Mouse (Mus musculus): ENCODE results near the gene Fam234b. TPM values are rescaled to one million over a fixed set of nuclear protein-coding genes. Genes with fewer than 3 reads are reported as not detected.

Fam234b gene
- polyA plus RNA-seq, 1 experiment, result 1.1 TPM

DNA sequence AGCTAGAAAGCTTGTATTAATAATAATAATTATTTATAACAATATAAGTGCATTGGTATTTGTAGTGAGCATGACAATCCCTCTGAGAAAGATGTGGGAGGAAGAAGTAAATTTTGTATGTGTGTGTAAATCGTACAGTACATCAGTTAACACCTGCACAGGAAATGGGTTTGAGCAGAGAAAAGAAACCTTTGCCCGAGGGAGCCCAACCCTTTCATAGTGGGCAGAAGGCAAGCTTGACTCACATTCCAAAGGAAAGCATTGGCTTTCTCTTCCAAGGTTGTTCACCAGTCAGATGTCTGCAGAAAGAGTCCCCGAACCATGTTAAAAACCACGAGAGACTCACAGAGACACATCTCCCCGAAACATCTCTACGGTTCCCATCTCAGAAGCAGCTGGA lies 75.3 kb downstream of the Fam234b start:
- TF ChIP-seq FLI1 (IDR thresholded peaks at IDR 0.05; ENCODE audit: low read length), result no peak
- no peak for TF ChIP-seq GATA1 (IDR thresholded peaks at IDR 0.05; ENCODE audit: borderline replicate concordance, low read length)
- H3K27me3 ChIP-seq (replicated peaks), result peaks cover 18% of the 10 kb centered on the region
- H3K4me3 ChIP-seq (replicated peaks), result no peak overlapping the region
- no peaks in the 10 kb centered on the region for H3K36me3 ChIP-seq (replicated peaks; ENCODE audit: low read length)
- no peaks in the 10 kb centered on the region for H3K9me3 ChIP-seq
- H3K4me1 ChIP-seq, result peaks cover 14% of the 10 kb centered on the region

DNA sequence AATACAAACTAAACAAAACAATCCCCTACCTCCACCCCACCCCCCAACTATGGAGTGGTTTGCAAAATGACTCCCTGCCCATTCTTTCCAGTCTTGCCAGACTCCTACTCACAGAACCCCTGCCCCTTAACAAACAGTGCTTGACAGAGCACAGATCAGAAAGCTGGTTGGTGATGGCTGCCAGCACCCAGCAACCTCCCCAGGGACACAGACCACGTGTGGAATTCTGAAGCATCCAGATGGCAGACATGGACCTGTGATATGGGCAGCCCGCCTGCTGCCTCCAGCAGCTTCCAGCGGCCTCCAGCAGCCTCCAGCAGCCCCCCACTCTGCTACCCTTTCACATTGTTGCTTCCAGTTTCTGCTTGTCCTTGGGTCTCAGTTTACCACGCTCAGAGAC lies 77.5 kb downstream of the Fam234b start:
- TF ChIP-seq GATA1 (IDR thresholded peaks at IDR 0.05; ENCODE audit: borderline replicate concordance, low read length) (no peak), FLI1 (IDR thresholded peaks at IDR 0.05; ENCODE audit: low read length) (no peak)
- peaks cover 27% of the 10 kb centered on the region for H3K27me3 ChIP-seq (replicated peaks)
- H3K9me3 ChIP-seq, result no peaks in the 10 kb centered on the region
- peaks cover 10% of the 10 kb centered on the region for H3K4me1 ChIP-seq
- no peak overlapping the region for H3K4me3 ChIP-seq (replicated peaks)
- no peaks in the 10 kb centered on the region for H3K36me3 ChIP-seq (replicated peaks; ENCODE audit: low read length)

DNA sequence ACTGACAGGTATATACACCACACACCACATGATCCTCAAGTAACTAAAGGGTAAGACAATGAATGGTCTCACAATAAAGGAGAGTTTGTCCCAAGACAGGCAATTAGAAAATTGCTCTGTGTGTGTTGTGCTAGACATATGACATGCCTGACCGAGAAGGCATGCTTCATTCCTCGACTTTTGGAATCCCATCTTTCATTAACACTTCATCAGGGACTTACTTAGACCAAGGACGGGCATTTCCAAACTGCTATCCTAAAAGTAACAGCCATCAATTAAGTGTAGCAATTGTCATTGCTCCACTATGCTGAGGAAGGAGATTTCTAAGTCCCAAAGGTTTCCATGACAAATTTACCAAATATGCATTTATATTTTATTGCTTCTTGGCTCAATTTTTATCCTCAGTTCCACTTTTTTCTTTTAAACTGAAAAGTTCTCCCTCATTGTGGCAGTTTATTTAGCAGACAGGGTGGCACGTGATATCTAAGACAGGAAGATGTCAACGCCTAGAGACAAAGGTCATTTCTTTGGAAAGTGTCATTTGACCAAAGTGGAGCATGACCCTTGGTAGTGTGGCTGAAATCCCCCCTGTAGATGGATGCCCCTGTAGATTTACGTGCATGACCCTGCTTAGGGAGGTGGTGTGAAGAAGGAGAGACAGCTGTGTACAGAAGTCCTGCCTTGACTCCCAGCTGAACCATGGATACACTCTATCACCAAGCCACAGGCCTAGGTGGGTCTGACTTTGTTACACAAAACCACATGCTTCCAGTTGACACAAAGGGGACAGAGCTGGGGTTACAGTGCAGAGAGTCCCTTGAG lies 78.9 kb downstream of the Fam234b start:
- H3K4me3 ChIP-seq (replicated peaks), result no peak overlapping the region
- H3K27me3 ChIP-seq (replicated peaks), result peaks cover 23% of the 10 kb centered on the region
- H3K9me3 ChIP-seq, result no peaks in the 10 kb centered on the region
- no peaks in the 10 kb centered on the region for H3K36me3 ChIP-seq (replicated peaks; ENCODE audit: low read length)
- TF ChIP-seq FLI1 (IDR thresholded peaks at IDR 0.05; ENCODE audit: low read length), result no peak
- no peak for TF ChIP-seq GATA1 (IDR thresholded peaks at IDR 0.05; ENCODE audit: borderline replicate concordance, low read length)
- peaks cover 10% of the 10 kb centered on the region for H3K4me1 ChIP-seq

DNA sequence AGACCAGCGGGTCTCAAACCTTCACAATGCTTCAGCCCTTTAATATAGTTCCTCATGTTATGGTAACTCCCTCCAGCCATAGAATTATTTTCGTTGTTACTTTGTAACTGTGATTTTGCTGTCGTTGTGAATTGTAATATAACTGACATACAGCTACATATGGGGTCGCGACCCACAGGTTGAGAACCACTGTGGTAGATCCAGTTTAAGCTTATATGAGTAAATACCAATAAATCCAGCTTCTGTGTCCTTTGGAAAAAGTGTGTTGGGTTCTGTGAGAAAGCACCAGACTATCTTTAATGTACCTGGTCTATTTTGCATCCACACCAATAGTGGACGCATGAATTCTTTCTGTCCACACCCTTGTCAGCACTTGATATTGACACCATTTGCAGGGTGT lies 80.5 kb downstream of the Fam234b start:
- H3K27me3 ChIP-seq (replicated peaks), result peaks cover 23% of the 10 kb centered on the region
- H3K4me3 ChIP-seq (replicated peaks), result no peak overlapping the region
- no peaks in the 10 kb centered on the region for H3K9me3 ChIP-seq
- H3K36me3 ChIP-seq (replicated peaks; ENCODE audit: low read length), result no peaks in the 10 kb centered on the region
- TF ChIP-seq FLI1 (IDR thresholded peaks at IDR 0.05; ENCODE audit: low read length) (no peak), GATA1 (IDR thresholded peaks at IDR 0.05; ENCODE audit: borderline replicate concordance, low read length) (no peak)
- H3K4me1 ChIP-seq, result peaks cover 10% of the 10 kb centered on the region

DNA sequence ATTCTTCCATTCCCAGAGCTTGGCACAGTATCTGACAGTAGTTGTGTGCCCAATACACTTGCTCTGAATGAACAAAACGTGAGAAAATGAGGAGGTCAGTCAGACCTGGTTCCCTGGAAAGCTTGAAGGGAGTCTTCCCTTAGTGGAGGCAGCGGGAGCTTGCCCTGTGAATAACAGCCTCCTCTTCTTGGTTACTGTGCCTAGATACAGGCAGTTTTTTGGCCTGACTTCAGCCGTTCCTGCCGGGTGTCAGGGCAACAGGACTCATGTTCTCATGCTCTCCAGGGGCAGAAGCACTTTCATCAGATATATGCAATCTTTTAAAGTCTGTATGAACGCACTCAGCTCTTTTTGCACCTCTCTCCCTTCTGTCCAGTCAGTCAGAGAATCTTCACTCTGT lies 81.5 kb downstream of the Fam234b start:
- no peak for TF ChIP-seq GATA1 (IDR thresholded peaks at IDR 0.05; ENCODE audit: borderline replicate concordance, low read length)
- Histone ChIP-seq H3K27me3 (replicated peaks) (peaks cover 21% of the 10 kb centered on the region), H3K36me3 (replicated peaks; ENCODE audit: low read length) (no peaks in the 10 kb centered on the region), H3K4me3 (replicated peaks) (no peak overlapping the region), H3K9me3 (no peaks in the 10 kb centered on the region), H3K4me1 (peaks cover under 1% of the 10 kb centered on the region; the same call in 1 of the 2 replicates)

DNA sequence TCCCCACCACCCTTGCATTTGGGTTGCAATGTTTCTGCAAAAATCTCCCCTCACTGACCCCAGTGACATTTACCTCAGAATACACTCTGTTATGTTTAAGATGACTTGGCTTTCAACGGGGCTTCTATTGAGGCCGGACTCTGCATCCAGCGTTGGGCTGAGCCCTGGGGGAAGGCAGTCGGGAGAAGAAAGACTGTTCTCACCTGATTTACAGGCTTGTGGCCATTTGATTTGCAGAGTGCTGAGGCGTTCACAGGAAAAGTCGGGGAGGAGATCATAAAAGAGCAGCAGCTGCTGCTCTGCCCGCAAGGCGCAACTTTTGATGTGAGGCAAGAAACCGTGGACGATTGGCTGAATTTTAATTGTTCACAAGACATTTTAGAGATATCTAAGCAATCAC lies 82.1 kb downstream of the Fam234b start:
- H3K36me3 ChIP-seq (replicated peaks; ENCODE audit: low read length), result no peaks in the 10 kb centered on the region
- TF ChIP-seq GATA1 (IDR thresholded peaks at IDR 0.05; ENCODE audit: borderline replicate concordance, low read length) (no peak), FLI1 (IDR thresholded peaks at IDR 0.05; ENCODE audit: low read length) (no peak)

DNA sequence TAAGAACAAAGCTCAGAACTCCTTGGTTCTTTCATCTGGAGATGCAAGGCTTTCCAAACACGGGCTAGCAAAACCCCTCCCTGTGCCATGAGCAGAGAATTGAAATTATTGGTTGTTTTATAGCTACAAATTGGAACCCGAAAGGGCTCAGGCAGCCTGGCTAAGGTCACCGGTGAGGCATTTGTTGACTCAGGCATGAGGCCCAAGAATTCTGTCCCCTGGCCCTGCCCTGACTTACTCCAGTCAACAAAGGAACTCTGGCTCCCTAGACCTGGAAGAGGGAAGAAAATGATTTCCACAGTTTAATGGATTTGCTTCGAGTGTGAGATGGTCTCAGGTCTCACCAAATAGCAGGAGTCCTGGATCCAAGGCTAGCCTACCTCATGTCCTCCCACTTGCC lies 94.6 kb downstream of the Fam234b start:
- no peak for TF ChIP-seq FLI1 (IDR thresholded peaks at IDR 0.05; ENCODE audit: low read length)
- TF ChIP-seq GATA1 (IDR thresholded peaks at IDR 0.05; ENCODE audit: borderline replicate concordance, low read length), result no peak
- Histone ChIP-seq H3K4me1 (peaks cover 6% of the 10 kb centered on the region; the same call in 1 of the 2 replicates), H3K4me3 (replicated peaks) (no peak overlapping the region), H3K27me3 (replicated peaks) (peaks cover 15% of the 10 kb centered on the region), H3K9me3 (no peaks in the 10 kb centered on the region), H3K36me3 (replicated peaks; ENCODE audit: low read length) (no peaks in the 10 kb centered on the region)

More for the DNA sequence above, 82.1 kb downstream of the Fam234b start:
- peaks cover 21% of the 10 kb centered on the region for H3K27me3 ChIP-seq (replicated peaks)
- no peaks in the 10 kb centered on the region for H3K9me3 ChIP-seq
- H3K4me3 ChIP-seq (replicated peaks), result no peak overlapping the region
- H3K4me1 ChIP-seq, result no peaks in the 10 kb centered on the region

DNA sequence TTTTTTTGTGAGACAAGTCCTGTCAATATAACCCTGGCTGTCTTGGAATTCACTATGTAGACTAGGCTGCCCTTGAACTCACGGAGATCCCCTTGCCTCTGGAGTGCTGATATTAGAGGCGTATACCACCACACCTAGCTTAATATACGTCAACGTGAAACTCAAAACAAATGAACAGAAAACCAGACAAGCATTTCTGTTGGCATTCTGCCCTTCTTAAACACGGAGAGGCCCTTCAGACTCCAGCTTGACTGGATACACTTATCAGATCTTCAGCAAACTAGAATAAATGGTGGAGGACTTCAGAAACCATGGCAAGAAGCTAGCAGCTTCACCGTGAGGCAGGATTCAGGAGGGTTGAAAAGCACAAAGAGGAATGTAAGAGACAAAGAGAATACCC lies 96.4 kb downstream of the Fam234b start:
- H3K36me3 ChIP-seq (replicated peaks; ENCODE audit: low read length), result no peaks in the 10 kb centered on the region

More for the DNA sequence above, 96.4 kb downstream of the Fam234b start:
- peaks cover 6% of the 10 kb centered on the region; the same call in 1 of the 2 replicates for H3K4me1 ChIP-seq
- TF ChIP-seq GATA1 (IDR thresholded peaks at IDR 0.05; ENCODE audit: borderline replicate concordance, low read length) (no peak), FLI1 (IDR thresholded peaks at IDR 0.05; ENCODE audit: low read length) (no peak)
- H3K4me3 ChIP-seq (replicated peaks), result no peak overlapping the region
- H3K27me3 ChIP-seq (replicated peaks), result peaks cover 25% of the 10 kb centered on the region
- H3K9me3 ChIP-seq, result no peaks in the 10 kb centered on the region

Other genes with a start within 250 kb of the Fam234b start
- 0.92 and 1.1 TPM in 2 replicates for gene Apold1, start 216.3 kb upstream of the Fam234b start, polyA plus RNA-seq (2012; ENCODE audit: insufficient read depth, low replicate concordance)
- gene Ddx47, start 186.4 kb upstream of the Fam234b start, polyA plus RNA-seq (2012; ENCODE audit: insufficient read depth, low replicate concordance), result 6.6 TPM in 1 of 2 replicates, not detected in the other
- gene Gprc5a, start 132.3 kb upstream of the Fam234b start, polyA plus RNA-seq (2012; ENCODE audit: insufficient read depth, low replicate concordance), result not detected in 2 replicates
- gene Gprc5d, start 79.7 kb upstream of the Fam234b start, polyA plus RNA-seq (2012; ENCODE audit: insufficient read depth, low replicate concordance), result not detected in 2 replicates
- gene Hebp1, start within 50 bp of the Fam234b start, polyA plus RNA-seq (2012; ENCODE audit: insufficient read depth, low replicate concordance), result 3.9 TPM in 1 of 2 replicates, not detected in the other
- gene Gsg1, start 56.4 kb downstream of the Fam234b start, polyA plus RNA-seq (2012; ENCODE audit: insufficient read depth, low replicate concordance), result not detected in 2 replicates
- not detected in 2 replicates for gene Pbp2, start 112.4 kb downstream of the Fam234b start, polyA plus RNA-seq (2012; ENCODE audit: insufficient read depth, low replicate concordance)
- gene Emp1, start 164.6 kb downstream of the Fam234b start, polyA plus RNA-seq (2012; ENCODE audit: insufficient read depth, low replicate concordance), result 0.97 TPM in 1 of 2 replicates, not detected in the other